Mouse (Mus musculus) urinary bladder, postnatal 36 days (tissue): ENCODE measurements around the gene Onecut3.

Experiments
- DNase-seq, 2 experiments: peaks; one replicate each; pipeline ENCODE4 v3.0.0; 2022; ENCODE audit warnings: low spot score in 2 of 2, mixed read lengths in 1 of 2

The Onecut3 gene

GRCm38 (mm10) chr10:80503599-80504220 lies 9.1 kb downstream of the Onecut3 start:
- DNase-seq, result no peak

- no peak for DNase-seq
These were observed 10.1 kb downstream of the Onecut3 start for GRCm38 (mm10) chr10:80504724-80505123.

- DNase-seq, result peak; percentile 49 to 60
These were observed 11.6 kb downstream of the Onecut3 start for GRCm38 (mm10) chr10:80506222-80506621.

- DNase-seq, result peak; percentile 74 to 81
These were observed 15.0 kb downstream of the Onecut3 start for GRCm38 (mm10) chr10:80509412-80510272.

- DNase-seq, result no peak
These were observed 15.6 kb downstream of the Onecut3 start for GRCm38 (mm10) chr10:80510273-80510660.

GRCm38 (mm10) chr10:80513739-80514138 lies 19.1 kb downstream of the Onecut3 start:
- DNase-seq, result no peak

- no peak for DNase-seq
These were observed 24.7 kb downstream of the Onecut3 start for GRCm38 (mm10) chr10:80519287-80519686.

GRCm38 (mm10) chr10:80523299-80523698 lies 28.7 kb downstream of the Onecut3 start:
- no peak for DNase-seq

GRCm38 (mm10) chr10:80526172-80526571 lies 31.5 kb downstream of the Onecut3 start:
- no peak for DNase-seq

- DNase-seq, result no peak
These were observed 38.1 kb downstream of the Onecut3 start for GRCm38 (mm10) chr10:80532783-80533182.

- no peak for DNase-seq
These were observed 39.1 kb downstream of the Onecut3 start for GRCm38 (mm10) chr10:80533704-80534103.

GRCm38 (mm10) chr10:80535071-80535470 lies 40.4 kb downstream of the Onecut3 start:
- no peak for DNase-seq

- no peak for DNase-seq
These were observed 41.1 kb downstream of the Onecut3 start for GRCm38 (mm10) chr10:80535711-80536110.

GRCm38 (mm10) chr10:80538180-80538579 lies 43.5 kb downstream of the Onecut3 start:
- no peak for DNase-seq

- peak; percentile 59 to 81 for DNase-seq
These were observed 44.2 kb downstream of the Onecut3 start, which contains the start of gene Atp8b3 for GRCm38 (mm10) chr10:80538710-80539394. Gene Atp8b3 (minus strand): TSS chr10:80539124.

GRCm38 (mm10) chr10:80539493-80539892 lies 44.9 kb downstream of the Onecut3 start:
- no peak for DNase-seq

- DNase-seq, result no peak
These were observed 49.2 kb downstream of the Onecut3 start for GRCm38 (mm10) chr10:80543873-80544272.

- no peak for DNase-seq
These were observed 51.0 kb downstream of the Onecut3 start for GRCm38 (mm10) chr10:80545590-80545989.

- DNase-seq, result no peak
These were observed 52.3 kb downstream of the Onecut3 start for GRCm38 (mm10) chr10:80546945-80547344.

GRCm38 (mm10) chr10:80547539-80547938 lies 52.9 kb downstream of the Onecut3 start:
- no peak for DNase-seq

GRCm38 (mm10) chr10:80548428-80549006 lies 53.9 kb downstream of the Onecut3 start:
- DNase-seq, result peak; percentile 25 to 59

- DNase-seq, result no peak
These were observed 54.6 kb downstream of the Onecut3 start for GRCm38 (mm10) chr10:80549279-80549678.
